Mouse (Mus musculus) layer of hippocampus, postnatal 25 days (tissue): ENCODE data around the gene Glipr1. TPM values are rescaled to one million over a fixed set of nuclear protein-coding genes. Genes with fewer than 3 reads are reported as not detected.
"Not testable (repeated sequence)": the region's sequence is repeated elsewhere in the genome, so short reads cannot be mapped to it uniquely, and the experiment has no call there.

Experiments
- DNase-seq, 2 experiments: peaks; one replicate each; pipeline ENCODE4 v3.0.0; 2022; ENCODE audit warnings: mixed read lengths in 2 of 2, low spot score in 1 of 2; ENCODE audit errors: extremely low spot score in 1 of 2
- total RNA-seq, 2 experiments: library from RNA; stranded (reverse); gene quantifications; 2 replicates each; pipeline ENCODE4 v1.2.3; 2021

The Glipr1 gene
- total RNA-seq, result 1 to 10 TPM; 2.6 to 3.0 TPM

GRCm38 (mm10) chr10:112002544-112003215 lies at the start of gene Glipr1:
Gene Glipr1, minus strand, starts transcription at chr10:112002631.
- no peak for DNase-seq

GRCm38 (mm10) chr10:112051956-112052355 lies 49.5 kb upstream of the Glipr1 start:
- not testable (repeated sequence) for DNase-seq

DNA sequence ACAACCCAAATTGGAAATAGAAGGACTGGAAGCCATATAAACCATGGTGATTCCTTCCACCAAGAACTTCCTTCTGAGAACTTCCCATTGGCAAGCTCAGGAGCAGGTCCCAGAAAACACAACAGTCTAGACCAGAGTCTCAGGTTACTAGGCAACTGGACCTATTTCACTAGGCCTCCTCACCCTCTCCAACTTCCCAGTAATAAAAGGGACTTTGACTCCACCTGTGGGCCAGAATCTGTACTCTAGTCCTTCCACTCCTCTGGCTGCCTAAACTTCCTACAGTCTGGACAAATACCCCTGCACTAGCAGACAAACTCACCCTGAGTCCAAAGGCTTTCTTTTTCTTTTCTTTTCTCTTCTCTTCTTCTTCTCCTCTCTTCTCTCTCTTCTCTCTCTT lies 48.8 kb upstream of the Glipr1 start:
- DNase-seq, result no peak

DNA sequence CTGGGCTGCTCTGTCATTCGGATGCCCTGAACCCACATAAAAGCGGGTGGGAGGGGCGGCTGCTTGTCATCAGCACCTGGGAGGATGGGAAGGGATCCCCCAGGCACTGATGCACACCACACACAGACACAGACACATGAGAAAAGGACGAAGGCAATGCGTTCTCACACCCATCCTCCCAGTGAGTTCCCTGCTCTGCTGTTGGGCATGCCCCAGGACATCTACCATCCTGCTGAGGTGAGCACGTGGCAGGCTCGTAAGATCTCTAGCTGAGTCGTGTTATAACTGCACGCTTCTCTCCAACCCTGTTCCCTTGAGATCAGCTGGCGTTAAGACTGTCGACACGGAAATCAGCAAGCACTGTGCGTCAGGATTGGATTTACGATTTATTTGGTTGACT lies 41.9 kb upstream of the Glipr1 start:
- DNase-seq, result not testable (repeated sequence)

DNA sequence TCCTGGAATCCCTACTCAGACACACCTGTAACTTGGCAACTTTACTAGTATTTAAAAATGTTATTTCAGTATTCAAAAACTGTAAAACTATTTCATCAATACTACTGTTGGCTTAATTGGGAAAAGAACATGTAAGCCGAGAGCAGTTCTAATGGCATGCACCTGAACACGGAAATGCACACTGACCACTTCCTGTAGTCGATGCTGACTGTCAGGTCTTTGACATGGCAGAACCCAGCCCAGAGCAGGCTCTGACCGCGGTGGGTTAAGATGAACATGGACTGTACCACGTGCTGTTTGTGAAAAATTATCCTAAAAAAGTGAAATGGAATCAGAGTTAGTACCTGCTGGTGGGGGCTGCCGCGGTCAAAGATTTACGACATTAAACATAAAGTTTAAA lies 41.1 kb upstream of the Glipr1 start:
- DNase-seq, result not testable (repeated sequence)

- not testable (repeated sequence) for DNase-seq
Observed at GRCm38 (mm10) chr10:112028689-112029088, 26.3 kb upstream of the Glipr1 start.

DNA sequence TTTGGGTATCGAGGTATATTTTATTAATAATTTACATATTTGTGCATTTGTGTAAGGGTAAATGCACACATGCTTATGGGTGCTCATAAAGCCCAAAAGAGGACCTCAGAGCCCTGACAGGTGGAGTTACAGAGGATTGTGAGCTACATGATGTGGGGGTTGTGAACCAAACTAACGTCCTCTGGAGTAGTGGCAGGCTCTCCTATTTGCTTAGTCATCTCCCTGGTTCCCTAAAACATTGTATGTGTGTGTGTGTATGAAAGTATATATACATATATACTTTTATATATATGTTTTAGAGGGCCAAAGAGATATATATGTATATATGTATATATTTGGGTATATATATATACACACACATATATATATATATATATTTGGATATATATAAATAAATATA lies 21.2 kb upstream of the Glipr1 start:
- no peak for DNase-seq

GRCm38 (mm10) chr10:112009511-112009910 lies 7.1 kb upstream of the Glipr1 start:
- DNase-seq, result not testable (repeated sequence)

- no peak for DNase-seq
Observed at GRCm38 (mm10) chr10:112001756-112002520, 493 bp downstream of the Glipr1 start.

DNA sequence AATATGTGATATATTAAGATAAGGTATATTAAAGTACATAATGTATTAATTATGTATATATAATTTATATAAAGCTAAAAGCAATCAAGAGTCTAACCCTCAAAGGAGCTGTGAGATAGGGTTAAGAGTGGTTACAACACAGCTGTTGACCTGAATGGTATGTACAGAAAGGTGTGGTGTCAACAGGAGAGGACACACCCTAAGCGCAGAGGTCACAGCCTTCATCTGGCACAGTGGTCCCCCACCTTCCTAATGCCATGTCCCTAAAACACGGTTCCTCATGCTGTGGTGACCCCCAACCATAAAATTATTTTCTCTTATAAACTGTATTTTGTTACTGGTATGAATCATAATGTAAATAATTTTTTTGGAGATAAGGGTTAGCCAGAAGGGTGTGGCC lies 1.1 kb downstream of the Glipr1 start:
- no peak for DNase-seq

GRCm38 (mm10) chr10:112000568-112000967 lies 1.9 kb downstream of the Glipr1 start:
- no peak for DNase-seq

- no peak for DNase-seq
Observed at GRCm38 (mm10) chr10:111999765-112000164, 2.7 kb downstream of the Glipr1 start.

- no peak for DNase-seq
Observed at GRCm38 (mm10) chr10:111997671-111998070, 4.8 kb downstream of the Glipr1 start.

DNA sequence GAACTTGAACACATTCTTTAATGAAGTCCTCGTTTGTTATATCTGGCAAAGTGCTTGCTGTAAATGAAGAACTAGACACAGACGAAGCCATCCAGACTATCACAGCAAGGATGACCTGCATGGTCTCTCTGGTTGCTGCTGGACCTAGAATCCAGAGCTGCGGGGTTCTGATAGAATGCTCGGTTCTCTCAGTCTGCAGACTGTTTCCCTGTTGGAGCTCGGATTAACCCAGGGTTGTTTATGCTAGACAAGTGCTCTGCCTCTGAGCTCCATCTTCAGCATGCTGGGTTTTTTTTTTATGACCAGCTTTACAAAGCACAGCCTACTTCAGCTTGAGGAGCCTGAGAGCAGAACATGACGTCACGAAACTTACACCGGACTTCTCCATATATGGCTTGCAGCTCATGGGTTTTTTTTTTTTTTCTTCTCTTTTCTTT lies 5.5 kb downstream of the Glipr1 start:
- DNase-seq, result no peak

DNA sequence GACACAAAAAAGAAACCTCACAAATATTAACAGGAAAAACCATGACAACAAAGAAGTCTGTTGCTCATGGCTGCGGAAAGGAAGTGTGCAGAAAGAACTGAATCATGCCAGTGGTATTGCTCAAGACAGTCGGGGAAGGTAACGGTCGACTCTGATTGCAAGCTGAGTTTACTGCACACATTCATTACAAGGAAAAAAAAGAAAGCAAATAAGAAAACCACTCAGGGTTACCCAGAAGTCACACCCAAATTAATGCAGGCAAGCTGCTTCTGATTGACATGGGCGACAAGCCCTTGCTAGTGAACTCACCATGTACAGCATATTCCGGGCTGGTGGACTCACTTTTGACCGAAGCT lies 5.9 kb downstream of the Glipr1 start:
- no peak for DNase-seq

- DNase-seq, result no peak
Observed at GRCm38 (mm10) chr10:111995803-111996548, 6.5 kb downstream of the Glipr1 start.

DNA sequence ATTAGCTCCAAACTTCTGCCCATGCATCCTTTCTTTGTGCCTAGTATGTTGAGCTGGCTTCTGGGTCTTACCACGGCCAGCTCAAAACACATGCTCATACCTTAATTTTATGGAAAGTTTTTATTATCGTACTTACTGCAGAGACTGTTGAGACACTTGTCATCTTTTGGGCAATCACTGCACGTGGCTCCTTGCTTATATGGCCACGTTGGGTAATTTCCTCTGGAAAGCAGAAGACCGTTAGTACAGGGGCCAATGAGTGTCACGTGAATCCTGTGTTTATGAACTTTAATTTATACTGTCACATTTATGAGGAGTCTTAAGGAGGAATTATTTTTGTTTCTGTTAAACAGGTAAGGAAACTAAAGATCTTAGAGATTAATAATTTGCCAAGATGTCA lies 16.0 kb downstream of the Glipr1 start:
- DNase-seq, result no peak

DNA sequence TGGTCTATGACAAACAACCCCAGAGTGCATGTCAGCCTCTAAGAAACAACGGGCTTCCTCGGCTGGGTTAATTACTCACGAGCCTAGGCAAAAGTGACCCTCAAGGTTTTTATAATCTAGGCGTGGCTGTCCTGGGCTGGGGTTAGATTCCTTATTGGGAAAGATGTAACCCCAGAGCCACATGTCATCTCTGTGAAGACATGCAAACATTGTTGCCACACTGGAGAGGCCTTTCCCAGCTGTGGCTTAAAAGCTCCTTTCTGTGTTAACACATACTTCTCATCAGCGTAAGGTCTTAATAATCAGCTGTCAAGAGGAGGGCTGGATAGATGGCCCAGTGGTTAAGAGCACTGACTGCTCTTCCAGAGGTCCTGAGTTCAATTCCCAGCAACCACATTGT lies 19.4 kb downstream of the Glipr1 start:
- no peak for DNase-seq

GRCm38 (mm10) chr10:111977584-111977983 lies 24.8 kb downstream of the Glipr1 start:
- DNase-seq, result peak; percentile 26 to 64

DNA sequence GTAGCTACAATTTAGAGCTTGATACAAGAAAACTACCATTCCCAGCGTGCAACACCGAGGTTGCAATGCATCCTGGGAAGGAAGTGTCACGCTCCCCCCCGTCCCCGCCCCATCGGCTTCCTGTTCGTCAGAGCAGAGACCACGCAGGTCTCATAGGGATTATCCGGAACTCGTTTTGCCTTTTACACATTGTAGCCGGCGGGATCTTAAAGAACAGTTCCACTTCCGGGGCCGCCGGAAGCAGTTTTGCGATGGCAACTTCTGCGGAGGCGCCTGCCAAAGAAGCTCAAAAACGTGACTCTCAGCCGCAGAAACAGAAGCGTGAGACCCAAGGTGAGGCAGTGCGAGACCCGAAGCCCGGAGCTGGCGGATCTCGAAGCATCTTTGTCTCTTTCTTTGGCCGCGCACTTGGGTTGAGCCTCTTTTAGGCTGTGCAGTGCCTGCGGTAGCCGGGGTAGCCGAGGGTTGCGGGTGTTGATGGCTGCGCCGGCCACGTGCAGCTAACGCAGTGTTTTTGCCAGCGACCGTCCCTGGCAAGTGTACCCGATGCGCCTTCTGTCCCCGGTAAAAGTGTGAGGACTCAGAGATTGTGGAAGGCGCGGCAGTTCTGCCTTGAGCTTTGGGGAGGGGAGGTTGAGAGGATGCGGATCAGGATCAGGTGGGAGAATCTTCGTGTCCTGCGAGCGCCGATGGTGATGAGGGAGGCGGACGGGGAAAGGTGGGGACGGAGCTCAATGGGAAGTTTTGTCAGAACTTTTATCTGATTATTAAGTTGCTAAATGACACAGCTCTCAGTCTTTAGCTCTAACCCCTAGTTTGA lies 29.7 kb downstream of the Glipr1 start, which contains the start of gene Krr1:
Gene Krr1 (plus strand): TSS at position 123 of the 820 bp plus-strand sequence.
- DNase-seq, result peak; percentile 77 to 80
